Mouse (Mus musculus) hindbrain, embryonic 11.5 days (tissue): ENCODE measurements around the gene Rfc2. TPM values are rescaled to one million over a fixed set of nuclear protein-coding genes. Genes with fewer than 3 reads are reported as not detected.

ENCODE experiments used
- ATAC-seq: fragments of 200-750 bp; cut with Nextera tagmentation; 2 replicates; pipeline ENCODE4 v1.8.0; 2017; ENCODE audit warnings: mild to moderate bottlenecking, moderate TSS enrichment, moderate library complexity; ENCODE audit not compliant: low FRiP score
- DNase-seq: peaks from one replicate; pipeline ENCODE4 v3.0.0-alpha.2; 2015; ENCODE audit warnings: low spot score
- H3K27ac ChIP-seq: fragments of 300-500 bp; sonication (generic); 2 replicates; pipeline ENCODE4 v1.5.1; 2014; ENCODE audit warnings: mild to moderate bottlenecking, low read depth, low read length
- H3K27me3 ChIP-seq: fragments of 300-500 bp; sonication (generic); 2 replicates; pipeline ENCODE4 v1.6.1; 2014; ENCODE audit warnings: mild to moderate bottlenecking, low read length, moderate library complexity, mixed read lengths; ENCODE audit not compliant: control insufficient read depth, insufficient read depth
- H3K36me3 ChIP-seq: fragments of 300-500 bp; sonication (generic); 2 replicates; pipeline ENCODE4 v1.6.1; 2014; ENCODE audit warnings: mild to moderate bottlenecking, low read length, moderate library complexity, mixed read lengths; ENCODE audit not compliant: control insufficient read depth, insufficient read depth
- H3K4me1 ChIP-seq: fragments of 300-500 bp; sonication (generic); replicated peaks from 2 replicates; pipeline ENCODE4 v1.6.1; 2014; ENCODE audit warnings: low read length, mixed read lengths; ENCODE audit not compliant: control insufficient read depth, insufficient read depth
- H3K4me2 ChIP-seq: fragments of 300-500 bp; sonication (generic); replicated peaks from 2 replicates; pipeline ENCODE4 v1.6.1; 2014; ENCODE audit warnings: mild to moderate bottlenecking, low read depth, low read length
- H3K4me3 ChIP-seq: fragments of 300-500 bp; sonication (generic); 2 replicates; pipeline ENCODE4 v1.5.1; 2014; ENCODE audit warnings: low read depth, low read length
- H3K9ac ChIP-seq: fragments of 300-500 bp; sonication (generic); 2 replicates; pipeline ENCODE4 v1.6.1; 2014; ENCODE audit warnings: low read depth, low read length
- H3K9me3 ChIP-seq: fragments of 300-500 bp; sonication (generic); 2 replicates; pipeline ENCODE4 v1.6.1; 2016; ENCODE audit warnings: low read length; ENCODE audit not compliant: control insufficient read depth
- WGBS: fragments of 180-500 bp; shearing (Covaris S2); extraction: QIAGEN DNeasy Blood & Tissue Kit; methylation state at CpG from one replicate; pipeline ENCODE4 v1.1.7; 2014; 5-methylcytosine and 5-hydroxymethylcytosine counted together
- polyA plus RNA-seq: library from polyadenylated mRNA; unstranded; fragments of >200 nt; fragmentation: Nextera tagmentation; extraction: Ambion mirVana; gene quantifications from 2 replicates; pipeline ENCODE4 v1.2.1, GENCODE M21; 2014

Gene Rfc2
- polyA plus RNA-seq, 1 experiment from 2014 or later, result 291 TPM

GRCm38 (mm10) chr5:134622069-134622468 is 40.9 kb downstream of the Rfc2 start:
- peaks cover 59% of the 10 kb centered on the region for H3K36me3 ChIP-seq
- ATAC-seq (no peak), DNase-seq (no peak)
- H3K27me3 ChIP-seq, result no peaks in the 10 kb centered on the region
- WGBS, result 94% methylated on average over 2 of the region's 2 CpGs
- H3K9me3 ChIP-seq, result no peaks in the 10 kb centered on the region
- H3K9ac ChIP-seq, result no peak overlapping the region
- H3K27ac ChIP-seq, result no peak overlapping the region
- H3K4me1 ChIP-seq, result no peaks in the 10 kb centered on the region
- H3K4me3 ChIP-seq, result no peak overlapping the region
- H3K4me2 ChIP-seq, result no peak overlapping the region

- H3K4me3 ChIP-seq, result no peak overlapping the region
- H3K4me1 ChIP-seq, result no peaks in the 10 kb centered on the region
- no peak for DNase-seq
- no peak overlapping the region for H3K4me2 ChIP-seq
- ATAC-seq, result no peak
- H3K9ac ChIP-seq, result no peak overlapping the region
- 87% methylated on average over 4 of the region's 4 CpGs for WGBS
- H3K9me3 ChIP-seq, result no peaks in the 10 kb centered on the region
- peaks cover 19% of the 10 kb centered on the region for H3K36me3 ChIP-seq
- no peak overlapping the region for H3K27ac ChIP-seq
- H3K27me3 ChIP-seq, result no peaks in the 10 kb centered on the region
Observed at GRCm38 (mm10) chr5:134629508-134629907, 48.3 kb downstream of the Rfc2 start.

- ATAC-seq, result no peak
- Histone ChIP-seq H3K27me3 (no peaks in the 10 kb centered on the region), H3K36me3 (peaks cover 6% of the 10 kb centered on the region)
Observed at GRCm38 (mm10) chr5:134630835-134631234, 49.7 kb downstream of the Rfc2 start.

GRCm38 (mm10) chr5:134632841-134633240 is 51.7 kb downstream of the Rfc2 start:
- DNase-seq (no peak), ATAC-seq (no peak)
- Histone ChIP-seq H3K36me3 (peaks cover 3% of the 10 kb centered on the region), H3K9me3 (no peaks in the 10 kb centered on the region), H3K27ac (no peak overlapping the region), H3K4me2 (no peak overlapping the region), H3K4me1 (no peaks in the 10 kb centered on the region), H3K9ac (no peak overlapping the region), H3K27me3 (no peaks in the 10 kb centered on the region), H3K4me3 (no peak overlapping the region)
- WGBS, result 74% methylated on average over 2 of the region's 2 CpGs

More at GRCm38 (mm10) chr5:134630835-134631234, 49.7 kb downstream of the Rfc2 start:
- no peak for DNase-seq
- Histone ChIP-seq H3K4me3 (no peak overlapping the region), H3K9me3 (no peaks in the 10 kb centered on the region), H3K27ac (no peak overlapping the region), H3K4me2 (no peak overlapping the region), H3K9ac (no peak overlapping the region), H3K4me1 (no peaks in the 10 kb centered on the region)

GRCm38 (mm10) chr5:134637820-134638367 is 56.7 kb downstream of the Rfc2 start:
- H3K9me3 ChIP-seq, result no peaks in the 10 kb centered on the region
- peak overlapping the region; percentile 97 for H3K4me3 ChIP-seq
- H3K27ac ChIP-seq, result no peak overlapping the region
- H3K9ac ChIP-seq, result peak overlapping the region; percentile 98
- H3K4me1 ChIP-seq, result no peaks in the 10 kb centered on the region
- DNase-seq (no peak), ATAC-seq (no peak)
- H3K36me3 ChIP-seq, result peaks cover 3% of the 10 kb centered on the region; the same call in 1 of the 2 replicates
- H3K27me3 ChIP-seq, result no peaks in the 10 kb centered on the region
- WGBS, result 42% methylated on average over 5 of the region's 5 CpGs
- peak overlapping the region; percentile 62 for H3K4me2 ChIP-seq

DNA sequence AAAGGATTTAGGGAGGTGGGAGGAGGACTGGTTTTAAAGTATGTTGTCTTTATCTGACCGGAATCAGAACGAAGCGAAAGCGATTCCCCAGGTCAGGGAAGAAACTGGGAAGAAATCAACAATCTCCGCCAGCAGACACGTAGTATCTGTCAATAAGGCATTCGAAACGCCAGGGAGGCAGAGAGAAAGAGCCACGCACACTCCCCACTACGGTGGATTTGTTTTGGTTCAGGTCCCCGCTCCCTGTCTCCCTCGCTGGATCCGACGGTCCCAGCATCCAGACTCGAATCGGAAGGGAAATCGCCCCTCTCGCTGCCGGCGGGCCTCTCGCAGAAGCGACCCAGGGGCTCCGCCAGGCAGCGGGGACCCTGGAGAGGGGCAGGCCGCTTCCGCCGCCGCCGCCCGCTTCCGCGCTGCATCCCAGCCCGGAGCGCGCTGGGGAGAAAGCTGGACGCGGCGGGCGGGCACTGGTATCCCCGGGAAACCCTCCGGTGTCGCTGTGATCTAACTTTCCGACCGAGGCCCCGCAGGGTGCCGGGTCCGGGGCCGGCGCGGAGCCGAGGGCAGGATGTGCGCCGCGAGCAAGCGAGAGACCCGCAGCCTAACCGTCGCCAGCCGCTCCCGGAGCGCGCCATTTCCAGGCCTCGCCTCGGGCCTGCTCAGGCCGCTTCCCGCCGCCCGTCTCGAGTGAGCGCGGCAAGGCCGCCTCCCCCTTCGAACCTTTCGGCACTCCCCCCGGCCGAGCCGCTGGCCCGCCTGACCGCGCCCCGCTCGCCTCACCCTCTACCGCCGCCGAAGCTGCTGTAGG is 57.5 kb downstream of the Rfc2 start:
- peak overlapping the region; percentile 98 for H3K9ac ChIP-seq
- no peak for DNase-seq
- no peaks in the 10 kb centered on the region for H3K27me3 ChIP-seq
- H3K4me1 ChIP-seq, result no peaks in the 10 kb centered on the region
- peak overlapping the region; percentile 97 for H3K4me3 ChIP-seq
- peak overlapping the region; percentile 85 for H3K27ac ChIP-seq
- peak overlapping the region; percentile 62 for H3K4me2 ChIP-seq
- WGBS, result under 1% methylated on average over 69 of the region's 85 CpGs
- ATAC-seq, result peak; percentile 79
- H3K36me3 ChIP-seq, result peaks cover 3% of the 10 kb centered on the region; the same call in 1 of the 2 replicates
- no peaks in the 10 kb centered on the region for H3K9me3 ChIP-seq

- ATAC-seq, result peak; percentile 97
- no peaks in the 10 kb centered on the region for H3K27me3 ChIP-seq
Observed at GRCm38 (mm10) chr5:134639269-134639682, 58.1 kb downstream of the Rfc2 start, which contains the start of gene Eif4h. Eif4h (minus strand) TSS chr5:134639490.

DNA sequence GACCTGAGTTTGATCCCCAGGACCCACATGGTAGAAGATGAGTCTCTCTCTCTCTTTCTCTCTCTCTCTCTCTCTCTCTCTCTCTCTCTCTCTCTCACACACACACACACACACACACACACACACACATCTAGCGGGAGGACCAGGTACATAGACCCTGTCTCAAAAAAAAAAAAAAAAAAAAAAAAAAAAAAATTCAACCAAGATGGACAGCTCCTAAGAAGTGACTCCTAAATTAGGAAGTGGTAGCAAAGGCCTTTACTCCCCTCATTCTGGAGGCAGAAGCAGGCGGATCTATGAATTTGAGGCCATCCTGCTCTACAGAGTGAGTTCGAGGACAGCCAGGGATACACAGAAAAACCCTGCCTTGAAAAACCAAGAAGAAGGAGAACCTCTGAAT is 59.2 kb downstream of the Rfc2 start:
- H3K27ac ChIP-seq, result no peak overlapping the region
- H3K36me3 ChIP-seq, result peaks cover 3% of the 10 kb centered on the region; the same call in 1 of the 2 replicates
- no peak overlapping the region for H3K4me2 ChIP-seq
- no peak overlapping the region for H3K4me3 ChIP-seq
- WGBS, result 84% methylated on average over 3 of the region's 3 CpGs
- no peaks in the 10 kb centered on the region for H3K4me1 ChIP-seq
- no peaks in the 10 kb centered on the region for H3K9me3 ChIP-seq
- ATAC-seq, result no peak
- no peaks in the 10 kb centered on the region for H3K27me3 ChIP-seq
- no peak for DNase-seq
- no peak overlapping the region for H3K9ac ChIP-seq

More at GRCm38 (mm10) chr5:134639269-134639682, 58.1 kb downstream of the Rfc2 start, which contains the start of gene Eif4h:
- Histone ChIP-seq H3K27ac (peak within 1 kb of the TSS; percentile 85), H3K4me1 (no peaks in the 10 kb centered on the region), H3K4me3 (peak within 1 kb of the TSS; percentile 97), H3K4me2 (peak within 1 kb of the TSS; percentile 62), H3K9ac (peak within 1 kb of the TSS; percentile 98), H3K9me3 (no peaks in the 10 kb centered on the region), H3K36me3 (peaks cover 3% of the 10 kb centered on the region; the same call in 1 of the 2 replicates)
- peak; percentile 99 for DNase-seq
- 0% methylated on average over 35 of the region's 52 CpGs for WGBS
